Mouse (Mus musculus): ENCODE measurements at regions not wholly inside any gene's neighbourhood (a gene's known extent, or its start where the extent isn't known, plus 50 kb on each side); places are given as distances from the start of the nearest gene placed in this dataset.

DNA sequence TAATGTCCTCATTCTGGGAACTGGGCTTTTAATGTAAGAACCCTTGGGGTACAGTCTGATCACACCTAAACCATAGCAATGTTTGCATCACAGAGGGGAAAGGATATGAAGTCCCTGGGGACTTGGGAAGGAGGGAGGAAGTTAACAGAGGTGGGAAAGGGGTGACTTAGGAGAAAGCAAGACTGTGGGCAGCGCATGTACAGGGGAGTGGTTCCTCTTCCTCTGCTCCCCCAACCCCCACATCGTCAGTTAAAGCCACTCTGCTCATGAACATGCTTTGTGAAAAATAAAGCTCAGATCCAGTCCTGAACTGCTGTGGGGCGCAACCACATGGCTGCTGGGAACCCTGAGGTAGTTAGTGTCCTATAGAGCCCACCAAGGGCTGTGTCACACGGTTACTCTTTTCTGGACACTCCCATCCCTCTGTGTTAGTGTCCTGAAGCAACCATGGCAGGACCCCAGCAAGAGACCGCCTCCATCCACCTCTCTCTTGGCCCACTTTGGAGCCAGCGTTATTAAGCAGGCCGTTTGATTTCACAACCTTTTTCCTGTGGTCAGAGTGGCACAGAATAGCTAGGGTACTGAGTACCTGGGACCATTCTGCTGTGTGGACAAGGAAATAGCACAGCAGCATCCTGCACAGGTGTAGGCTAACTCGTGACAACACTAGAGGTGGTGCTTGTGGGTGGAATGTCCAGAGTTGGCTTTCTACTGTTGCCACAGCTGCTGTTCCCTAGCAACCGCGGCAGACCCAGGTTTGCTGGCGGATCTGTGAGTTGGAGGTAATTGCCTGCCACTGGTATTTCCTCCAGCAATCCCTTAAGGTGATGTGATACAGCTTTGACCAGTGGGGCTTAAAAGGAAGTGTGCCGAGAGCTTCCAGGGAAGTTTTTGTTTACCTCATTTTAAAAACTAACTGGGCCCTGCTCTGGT, 50.3 kb upstream of the Cpeb4 start:
- DNase-seq (ENCODE audit: low spot score): no peak

Data from layer of hippocampus, adult 11-12 months (tissue).